Mouse (Mus musculus) layer of hippocampus, postnatal 36 days (tissue): ENCODE measurements around the gene Ifrd2. TPM values are rescaled to one million over a fixed set of nuclear protein-coding genes. Genes with fewer than 3 reads are reported as not detected.
A peak's percentile ranks its signal among the peaks of the same experiment; 100 is the strongest.

Source experiments
- DNase-seq, 2 experiments: peaks; one replicate each; pipeline ENCODE4 v3.0.0; 2022
- total RNA-seq, 2 experiments: library from RNA; stranded (reverse); gene quantifications; 2 replicates each; pipeline ENCODE4 v1.2.3; 2021

The Ifrd2 gene
- total RNA-seq, 2 experiments from 2014 or later: 11.2 to 13.8 TPM

- DNase-seq: no peak
These were observed 12.0 kb downstream of the Ifrd2 start for GRCm38 (mm10) chr9:107599433-107599832.

- no peak for DNase-seq
These were observed 12.4 kb downstream of the Ifrd2 start for GRCm38 (mm10) chr9:107599842-107600241.

- DNase-seq: no peak
These were observed 13.3 kb downstream of the Ifrd2 start for GRCm38 (mm10) chr9:107600745-107601144.

- DNase-seq: no peak
These were observed 13.8 kb downstream of the Ifrd2 start for GRCm38 (mm10) chr9:107601275-107601674.

- peak; percentile 86 to 90 for DNase-seq
These were observed 14.7 kb downstream of the Ifrd2 start for GRCm38 (mm10) chr9:107602068-107602648.

GRCm38 (mm10) chr9:107603251-107603650 lies 15.8 kb downstream of the Ifrd2 start:
- no peak for DNase-seq

GRCm38 (mm10) chr9:107605041-107605661 lies 17.7 kb downstream of the Ifrd2 start:
- no peak for DNase-seq

GRCm38 (mm10) chr9:107606591-107606990 lies 19.1 kb downstream of the Ifrd2 start:
- DNase-seq: no peak

GRCm38 (mm10) chr9:107607036-107607435 lies 19.6 kb downstream of the Ifrd2 start:
- DNase-seq: no peak

- DNase-seq: no peak
These were observed 20.3 kb downstream of the Ifrd2 start for GRCm38 (mm10) chr9:107607653-107608245.

GRCm38 (mm10) chr9:107608741-107609432 lies 21.4 kb downstream of the Ifrd2 start, which contains the start of gene Sema3b:
Gene Sema3b, minus strand, starts transcription at chr9:107609229.
- no peak for DNase-seq

- DNase-seq: no peak
These were observed 22.0 kb downstream of the Ifrd2 start for GRCm38 (mm10) chr9:107609433-107609830.

GRCm38 (mm10) chr9:107611456-107612190 lies 24.2 kb downstream of the Ifrd2 start:
- DNase-seq: no peak

GRCm38 (mm10) chr9:107612191-107612944 lies 24.9 kb downstream of the Ifrd2 start:
- DNase-seq: peak; percentile 98 to 99

- no peak for DNase-seq
These were observed 25.6 kb downstream of the Ifrd2 start for GRCm38 (mm10) chr9:107612945-107613569.

- no peak for DNase-seq
These were observed 27.6 kb downstream of the Ifrd2 start for GRCm38 (mm10) chr9:107615035-107615434.

- DNase-seq: no peak
These were observed 30.0 kb downstream of the Ifrd2 start for GRCm38 (mm10) chr9:107617461-107617860.

- DNase-seq: no peak
These were observed 30.7 kb downstream of the Ifrd2 start for GRCm38 (mm10) chr9:107618098-107618497.

GRCm38 (mm10) chr9:107618778-107619545 lies 31.5 kb downstream of the Ifrd2 start:
- no peak for DNase-seq

- no peak for DNase-seq
These were observed 32.1 kb downstream of the Ifrd2 start for GRCm38 (mm10) chr9:107619546-107619879.

- no peak for DNase-seq
These were observed 33.5 kb downstream of the Ifrd2 start for GRCm38 (mm10) chr9:107620954-107621353.
